ENCODE assay signal across 8 mouse cellular contexts in genomic region chr8:71379512-71380075, GRCm38 (mm10). TPM values are rescaled to one million over a fixed set of nuclear protein-coding genes. Genes with fewer than 3 reads are reported as not detected.
DNase-seq lines count a peak whose midpoint lies in the region; ATAC-seq and TF ChIP-seq lines count a peak whose summit lies in the region.

No protein-coding gene starts in this region.

- no peak for TF ChIP-seq CTCF in ES-Bruce4 (IDR thresholded peaks at IDR 0.05; ENCODE audit: low read depth, low read length)
- no peak for TF ChIP-seq CTCF in liver, embryonic 14.5 days (IDR thresholded peaks at IDR 0.05; ENCODE audit: low read depth)

- no peak for ATAC-seq in hindbrain, embryonic 16.5 days
- ATAC-seq in liver, embryonic 14.5 days (ENCODE audit: insufficient read depth), result no peak

- peak overlapping the region; percentile 90; the same call in 1 of the 2 replicates for H3K9ac ChIP-seq in ES-Bruce4 (ENCODE audit: low read depth, poor library complexity, severe bottlenecking)
- peak overlapping the region; percentile 88 for H3K9ac ChIP-seq in hindbrain, embryonic 16.5 days (ENCODE audit: low read depth, low read length)
- H3K9ac ChIP-seq in liver, embryonic 14.5 days (replicated peaks), result no peak overlapping the region

- peak; percentile 46 for DNase-seq in cerebellum, adult 9-10 months
- DNase-seq in cerebellum, postnatal 36 days, result no peak
- DNase-seq in liver, embryonic 14.5 days (ENCODE audit: low read depth in 3 of 3, low spot score in 3 of 3), result no peak
- DNase-seq in gastrocnemius, adult 18-20 months (ENCODE audit: low spot score), result no peak
- no peak for DNase-seq in layer of hippocampus, adult 9-11 months
- DNase-seq in right cerebral cortex, postnatal 4 days, result no peak

- peak overlapping the region; percentile 72 for H3K4me3 ChIP-seq in ES-Bruce4 (ENCODE audit: low read depth, low read length)
- peak overlapping the region; percentile 83 for H3K4me3 ChIP-seq in hindbrain, embryonic 16.5 days (ENCODE audit: low read length)
- H3K4me3 ChIP-seq in liver, embryonic 14.5 days (ENCODE audit: insufficient read depth in 1 of 2, low read depth in 2 of 2, low read length in 2 of 2), result peak overlapping the region; percentile 42 to 57

- no peak for TF ChIP-seq POLR2A in ES-Bruce4 (IDR thresholded peaks at IDR 0.05; ENCODE audit: insufficient read depth, low read length)

- H3K27me3 ChIP-seq in ES-Bruce4 (ENCODE audit: control insufficient read depth, insufficient read depth, low read length, poor library complexity, severe bottlenecking), result no peaks in the 10 kb centered on the region
- no peaks in the 10 kb centered on the region for H3K27me3 ChIP-seq in hindbrain, embryonic 16.5 days (replicated peaks; ENCODE audit: control insufficient read depth, insufficient read depth, low read length)
- peaks cover 32% of the 10 kb centered on the region for H3K27me3 ChIP-seq in liver, embryonic 14.5 days (ENCODE audit: control insufficient read depth, insufficient read depth, low read length)

- WGBS in hindbrain, embryonic 16.5 days, result 38% methylated on average over 3 of the region's 3 CpGs
- 35% methylated on average over 3 of the region's 3 CpGs for WGBS in liver, embryonic 14.5 days (ENCODE audit: insufficient replicate concordance)

- H3K4me2 ChIP-seq in hindbrain, embryonic 16.5 days (ENCODE audit: low read length), result peak overlapping the region; percentile 100
- peak overlapping the region; percentile 60 for H3K4me2 ChIP-seq in liver, embryonic 14.5 days (ENCODE audit: low read depth)

- peaks cover 9% of the 10 kb centered on the region for H3K4me1 ChIP-seq in ES-Bruce4 (ENCODE audit: control insufficient read depth, insufficient read depth, low read length)
- peaks cover 50% of the 10 kb centered on the region for H3K4me1 ChIP-seq in hindbrain, embryonic 16.5 days (ENCODE audit: control insufficient read depth, insufficient read depth, low read depth, low read length)
- H3K4me1 ChIP-seq in liver, embryonic 14.5 days (replicated peaks; ENCODE audit: control insufficient read depth in 2 of 2, insufficient read depth in 2 of 2, low read length in 1 of 2), result peaks cover 5 to 11% of the 10 kb centered on the region in 2 experiments; a peak in 3 of 4 replicates

- no peak for TF ChIP-seq EP300 in ES-Bruce4 (IDR thresholded peaks at IDR 0.05; ENCODE audit: insufficient read depth, low read depth, low read length)
- TF ChIP-seq EP300 in liver, embryonic 14.5 days (IDR thresholded peaks at IDR 0.05; ENCODE audit: low read depth), result no peak

- H3K27ac ChIP-seq in ES-Bruce4 (ENCODE audit: insufficient read depth, low read length), result no peak overlapping the region
- H3K27ac ChIP-seq in hindbrain, embryonic 16.5 days (ENCODE audit: low read depth, low read length), result no peak overlapping the region
- no peak overlapping the region for H3K27ac ChIP-seq in liver, embryonic 14.5 days

- H3K36me3 ChIP-seq in ES-Bruce4 (ENCODE audit: control insufficient read depth, insufficient read depth, low read length, poor library complexity, severe bottlenecking), result no peaks in the 10 kb centered on the region
- peaks cover 5% of the 10 kb centered on the region; the same call in 1 of the 2 replicates for H3K36me3 ChIP-seq in hindbrain, embryonic 16.5 days (ENCODE audit: control insufficient read depth, insufficient read depth, low read length)
- no peaks in the 10 kb centered on the region for H3K36me3 ChIP-seq in liver, embryonic 14.5 days (replicated peaks; ENCODE audit: control insufficient read depth, insufficient read depth, low read depth)

- no peaks in the 10 kb centered on the region for H3K9me3 ChIP-seq in ES-Bruce4 (replicated peaks; ENCODE audit: control insufficient read depth, insufficient read depth, low read length, poor library complexity, severe bottlenecking)
- no peaks in the 10 kb centered on the region for H3K9me3 ChIP-seq in hindbrain, embryonic 16.5 days (ENCODE audit: control insufficient read depth, low read length)
- no peaks in the 10 kb centered on the region for H3K9me3 ChIP-seq in liver, embryonic 14.5 days (ENCODE audit: control insufficient read depth, low read length)

RNA-seq across cellular contexts. Expression of gene Nr2f6, which starts 2.2 kb away (rescaled TPM):
- 23.0 and 23.9 TPM in 2 replicates for polyA plus RNA-seq in ES-Bruce4 (2011; ENCODE audit: insufficient read depth, insufficient read length, low read depth, missing spikeins)
- 20.7 and 23.6 TPM in 2 replicates for polyA plus RNA-seq in hindbrain, embryonic 16.5 days (2015; fragmentation: Nextera tagmentation; extraction: Ambion mirVana)
- polyA plus RNA-seq in liver, embryonic 14.5 days (2012; rRNA removed), result 20.8 and 23.4 TPM in 2 replicates
- 19.1 and 22.4 TPM in 2 replicates for polyA plus RNA-seq in liver, embryonic 14.5 days (2014; fragmentation: Nextera tagmentation; extraction: Ambion mirVana)
- 10 to 100 TPM; 20.8 to 22.4 TPM for total RNA-seq in gastrocnemius, adult 18-20 months (2021)

RNA-seq across cellular contexts. Expression of gene Ocel1, which starts 8.5 kb away (rescaled TPM):
- 1.9 and 3.2 TPM in 2 replicates for polyA plus RNA-seq in ES-Bruce4 (2011; ENCODE audit: insufficient read depth, insufficient read length, low read depth, missing spikeins)
- 5.5 and 6.3 TPM in 2 replicates for polyA plus RNA-seq in hindbrain, embryonic 16.5 days (2015; fragmentation: Nextera tagmentation; extraction: Ambion mirVana)
- polyA plus RNA-seq in liver, embryonic 14.5 days (2012; rRNA removed), result 2.8 and 3.1 TPM in 2 replicates
- polyA plus RNA-seq in liver, embryonic 14.5 days (2014; fragmentation: Nextera tagmentation; extraction: Ambion mirVana), result 1.9 and 2.8 TPM in 2 replicates
- 1 to 10 TPM; 6.1 to 6.2 TPM for total RNA-seq in gastrocnemius, adult 18-20 months (2021)

RNA-seq across cellular contexts. Expression of gene Use1, which starts 12.9 kb away (rescaled TPM):
- 63.2 and 68.7 TPM in 2 replicates for polyA plus RNA-seq in ES-Bruce4 (2011; ENCODE audit: insufficient read depth, insufficient read length, low read depth, missing spikeins)
- polyA plus RNA-seq in hindbrain, embryonic 16.5 days (2015; fragmentation: Nextera tagmentation; extraction: Ambion mirVana), result 115 and 120 TPM in 2 replicates
- 41.9 and 57.2 TPM in 2 replicates for polyA plus RNA-seq in liver, embryonic 14.5 days (2012; rRNA removed)
- polyA plus RNA-seq in liver, embryonic 14.5 days (2014; fragmentation: Nextera tagmentation; extraction: Ambion mirVana), result 46.5 and 48.2 TPM in 2 replicates
- 100 to 1,000 TPM; 100 to 109 TPM for total RNA-seq in gastrocnemius, adult 18-20 months (2021)

RNA-seq across cellular contexts. Expression of gene Ushbp1, which starts 16.0 kb away (rescaled TPM):
- not detected in 2 replicates for polyA plus RNA-seq in ES-Bruce4 (2011; ENCODE audit: insufficient read depth, insufficient read length, low read depth, missing spikeins)
- polyA plus RNA-seq in hindbrain, embryonic 16.5 days (2015; fragmentation: Nextera tagmentation; extraction: Ambion mirVana), result 7.3 and 9.5 TPM in 2 replicates
- polyA plus RNA-seq in liver, embryonic 14.5 days (2012; rRNA removed), result 3.1 and 3.5 TPM in 2 replicates
- polyA plus RNA-seq in liver, embryonic 14.5 days (2014; fragmentation: Nextera tagmentation; extraction: Ambion mirVana), result 1.5 and 1.9 TPM in 2 replicates
- 1 to 10 TPM; 4.7 to 6.9 TPM for total RNA-seq in gastrocnemius, adult 18-20 months (2021)

RNA-seq across cellular contexts. Expression of gene Babam1, which starts 17.1 kb away (rescaled TPM):
- 82.0 and 102 TPM in 2 replicates for polyA plus RNA-seq in ES-Bruce4 (2011; ENCODE audit: insufficient read depth, insufficient read length, low read depth, missing spikeins)
- polyA plus RNA-seq in hindbrain, embryonic 16.5 days (2015; fragmentation: Nextera tagmentation; extraction: Ambion mirVana), result 97.3 and 101 TPM in 2 replicates
- 53.6 and 61.2 TPM in 2 replicates for polyA plus RNA-seq in liver, embryonic 14.5 days (2012; rRNA removed)
- 50.6 and 52.3 TPM in 2 replicates for polyA plus RNA-seq in liver, embryonic 14.5 days (2014; fragmentation: Nextera tagmentation; extraction: Ambion mirVana)
- total RNA-seq in gastrocnemius, adult 18-20 months (2021), result 10 to 100 TPM; 63.4 to 71.9 TPM
